Mouse (Mus musculus) urinary bladder, postnatal 4 days (tissue): Measurements from ENCODE around the gene Babam2.

Experiments
- DNase-seq, 2 experiments: peaks; one replicate each; pipeline ENCODE4 v3.0.0; 2021 to 2022; ENCODE audit warnings: low spot score in 2 of 2

The Babam2 gene

DNA sequence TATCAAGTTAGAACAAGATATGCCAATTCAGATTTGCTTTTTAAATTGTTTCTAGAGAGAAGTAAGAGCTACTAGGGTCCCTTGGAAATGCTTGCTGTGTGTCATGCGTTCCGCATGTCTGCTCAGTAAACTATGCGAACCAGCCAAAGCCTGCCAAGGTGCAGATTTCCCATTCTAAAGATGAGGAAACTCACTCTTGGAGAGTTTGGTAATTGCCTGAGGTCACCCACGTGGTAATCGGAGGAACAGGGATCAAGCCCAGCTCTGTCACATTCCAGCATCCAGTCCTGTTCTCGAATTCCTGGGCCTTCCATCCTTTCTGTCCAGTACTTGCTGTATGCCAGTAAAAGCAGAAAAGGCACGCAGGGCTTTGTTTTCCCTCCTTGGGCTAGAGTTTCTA lies 345.7 kb downstream of the Babam2 start:
- DNase-seq: no peak

DNA sequence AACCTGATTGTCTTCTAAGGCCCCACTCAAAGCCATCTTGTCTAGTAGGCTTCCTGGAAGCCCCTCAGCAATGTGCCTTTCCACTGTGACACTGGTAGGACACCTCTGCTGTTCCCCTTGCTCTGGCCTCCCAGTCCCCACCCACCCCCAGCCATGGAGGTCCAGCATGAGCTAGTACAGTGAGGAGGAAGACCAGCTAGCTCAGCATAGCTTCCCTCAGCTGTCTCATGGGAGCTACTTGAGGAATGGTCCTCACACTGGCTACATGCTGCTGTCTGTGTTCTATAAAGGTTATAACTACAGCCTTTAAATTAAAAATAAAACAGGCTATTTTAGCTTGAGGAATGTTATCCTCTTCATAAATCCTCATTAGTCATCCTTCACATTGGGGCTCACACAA lies 346.5 kb downstream of the Babam2 start:
- no peak for DNase-seq

DNA sequence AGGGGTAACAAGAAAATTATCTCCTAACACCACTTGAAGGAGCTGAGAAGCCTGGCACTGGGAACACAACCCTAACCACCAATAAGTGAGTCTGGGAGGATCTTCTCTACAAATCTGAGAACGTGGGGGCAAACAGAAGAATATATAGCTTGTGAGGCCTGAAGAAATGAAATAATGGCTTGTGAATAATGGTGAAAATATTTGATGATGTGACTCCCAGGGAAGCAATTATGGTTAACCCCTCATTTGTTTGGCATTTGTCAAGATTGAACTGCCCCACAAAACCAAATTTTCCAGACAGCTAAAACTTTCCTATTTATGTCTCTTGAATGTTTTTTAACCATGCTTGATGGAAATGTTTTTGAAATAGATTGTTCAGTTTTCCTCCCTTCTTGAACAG lies 354.4 kb downstream of the Babam2 start:
- no peak for DNase-seq

GRCm38 (mm10) chr5:32052467-32052866 lies 355.0 kb downstream of the Babam2 start:
- DNase-seq: no peak

GRCm38 (mm10) chr5:32053476-32053875 lies 356.0 kb downstream of the Babam2 start:
- DNase-seq: no peak

DNA sequence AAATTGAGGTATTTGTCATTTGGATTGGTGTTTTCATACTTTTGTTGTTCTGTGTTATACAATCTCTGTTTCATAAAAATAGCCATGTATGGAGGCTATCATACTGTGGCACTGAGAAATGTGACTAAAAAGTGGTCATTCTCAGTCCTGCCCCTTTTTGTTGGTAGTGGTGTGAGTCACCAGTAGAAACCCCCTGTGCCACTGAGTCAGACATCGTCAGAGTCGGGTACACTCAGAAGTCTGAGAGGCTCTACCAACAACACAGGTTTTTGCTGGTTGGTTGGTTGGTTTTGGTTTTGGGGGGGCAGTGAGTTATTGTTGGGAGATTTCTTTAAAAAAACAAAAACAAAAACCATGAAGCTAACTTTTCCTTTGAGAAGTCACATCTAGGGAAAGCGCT lies 358.2 kb downstream of the Babam2 start:
- DNase-seq: peak in 1 of 2 experiments; percentile 13

DNA sequence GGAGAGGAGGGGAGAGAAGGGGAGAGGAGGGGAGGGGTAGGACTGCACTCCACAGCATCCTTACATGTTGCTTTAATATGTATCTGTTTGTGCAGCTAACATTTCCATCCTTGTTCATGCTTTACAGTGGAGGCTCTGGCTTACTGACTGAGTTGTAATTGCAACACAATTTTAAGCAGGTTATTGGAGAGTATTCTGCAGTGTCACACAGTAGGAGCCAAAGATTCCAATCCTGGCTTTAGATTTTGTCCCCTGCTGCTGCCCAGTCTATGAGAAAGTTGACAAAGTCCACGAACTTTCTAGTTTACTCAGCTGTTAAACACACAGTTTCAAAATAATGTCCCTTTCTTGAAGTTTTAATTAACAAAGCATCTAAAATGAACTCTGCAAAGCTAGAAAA lies 358.6 kb downstream of the Babam2 start:
- DNase-seq: no peak

GRCm38 (mm10) chr5:32058481-32059253 lies 361.2 kb downstream of the Babam2 start:
- peak in 1 of 2 experiments; percentile 52 for DNase-seq

DNA sequence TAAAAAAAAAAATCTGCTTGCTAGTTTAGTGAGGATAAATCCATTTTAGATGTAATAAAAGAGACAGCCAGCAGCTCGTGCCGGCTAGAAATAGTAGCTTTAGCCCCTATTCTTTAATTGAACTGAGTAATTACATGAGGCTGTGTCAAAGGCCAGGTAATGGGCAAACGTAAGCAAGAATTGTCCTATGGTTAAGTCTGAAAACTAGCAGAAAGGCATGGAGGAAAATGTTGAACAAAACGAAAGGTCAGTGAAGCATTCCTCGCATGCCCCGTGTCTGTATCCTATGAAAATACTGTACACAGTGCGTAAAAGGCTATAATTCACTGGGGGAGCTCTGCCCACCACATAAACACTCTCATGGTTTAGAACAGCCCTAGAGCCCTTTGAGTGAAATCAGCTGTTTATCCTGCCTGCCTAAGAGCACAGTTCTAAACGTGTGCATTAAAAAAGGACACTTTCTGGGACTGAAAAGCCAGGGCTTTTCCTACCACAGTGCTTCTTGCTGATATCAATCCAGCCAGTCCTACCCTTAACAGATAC lies 361.8 kb downstream of the Babam2 start:
- peak in 1 of 2 experiments; percentile 43 for DNase-seq

DNA sequence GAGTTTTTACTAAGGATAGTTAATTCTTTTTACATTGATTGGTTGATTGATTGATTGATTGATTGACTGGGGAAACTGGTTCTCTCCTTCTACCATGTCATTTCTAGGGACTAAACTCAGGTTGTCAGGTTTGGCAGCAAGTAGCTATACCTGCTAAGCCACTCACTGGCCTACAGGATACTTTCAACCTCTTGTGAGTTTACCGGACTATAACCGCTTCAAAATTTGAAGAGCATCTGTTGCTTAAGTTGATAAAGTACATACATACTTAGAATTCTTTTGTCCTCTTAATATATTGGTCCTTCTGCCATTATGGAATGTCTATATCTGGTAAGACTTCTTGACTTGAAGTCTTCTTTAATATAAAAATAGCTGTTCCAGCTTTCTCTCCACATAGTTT lies 363.0 kb downstream of the Babam2 start:
- no peak for DNase-seq

DNA sequence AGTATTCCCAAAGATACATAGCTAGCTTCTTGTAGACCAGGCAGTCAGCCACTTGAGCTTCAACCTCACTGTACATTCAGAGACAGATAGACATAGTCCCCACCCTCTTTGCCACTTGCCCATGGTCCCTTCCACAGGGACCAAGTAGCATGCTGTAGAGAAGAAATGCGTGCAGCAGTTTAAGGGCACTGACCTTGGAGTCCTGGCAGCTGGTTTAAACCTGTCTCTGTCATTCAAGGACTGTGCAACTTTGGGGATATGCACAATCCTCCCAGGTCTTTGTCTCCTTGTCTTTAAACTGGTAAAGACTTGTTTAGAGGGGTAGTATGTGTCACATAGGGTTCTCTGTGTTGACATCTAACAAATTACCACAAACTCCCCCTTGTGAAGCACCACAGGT lies 364.4 kb downstream of the Babam2 start:
- no peak for DNase-seq

GRCm38 (mm10) chr5:32064341-32065105 lies 367.0 kb downstream of the Babam2 start:
- DNase-seq: peak in 1 of 2 experiments; percentile 49

DNA sequence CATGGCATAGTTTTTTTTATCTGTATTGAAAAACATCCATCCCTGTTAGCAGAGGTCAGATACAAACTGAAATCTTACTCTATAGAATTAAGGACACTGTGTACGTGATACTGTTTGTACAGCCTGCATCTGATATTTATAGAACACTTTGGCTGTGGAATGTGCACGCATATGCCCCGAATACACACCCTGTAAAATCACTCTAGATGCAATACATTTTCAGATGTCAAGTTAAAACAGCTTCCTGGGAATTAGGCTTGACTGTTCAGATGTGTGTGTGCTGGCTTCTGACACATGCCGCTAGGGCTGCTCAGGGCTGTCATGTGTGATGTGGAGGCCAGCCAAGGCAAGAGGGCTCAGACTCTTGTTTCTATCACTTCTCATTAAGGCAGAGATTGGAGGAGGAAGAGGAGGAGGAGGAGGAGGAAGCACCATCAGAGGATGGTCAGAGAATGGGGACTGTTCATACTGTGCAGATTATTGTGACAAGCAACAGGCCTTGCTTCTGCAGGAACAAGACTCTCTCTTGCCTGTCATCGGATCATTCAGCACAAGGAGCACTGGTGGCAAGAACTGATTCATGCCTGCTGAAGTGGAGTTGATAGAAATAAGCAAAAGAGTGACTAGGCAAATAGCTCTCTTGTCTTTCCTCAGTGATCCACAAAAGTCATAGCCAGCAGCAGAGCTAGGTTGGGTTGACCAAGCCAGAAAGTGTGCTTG lies 368.7 kb downstream of the Babam2 start:
- DNase-seq: peak; percentile 11 to 25

DNA sequence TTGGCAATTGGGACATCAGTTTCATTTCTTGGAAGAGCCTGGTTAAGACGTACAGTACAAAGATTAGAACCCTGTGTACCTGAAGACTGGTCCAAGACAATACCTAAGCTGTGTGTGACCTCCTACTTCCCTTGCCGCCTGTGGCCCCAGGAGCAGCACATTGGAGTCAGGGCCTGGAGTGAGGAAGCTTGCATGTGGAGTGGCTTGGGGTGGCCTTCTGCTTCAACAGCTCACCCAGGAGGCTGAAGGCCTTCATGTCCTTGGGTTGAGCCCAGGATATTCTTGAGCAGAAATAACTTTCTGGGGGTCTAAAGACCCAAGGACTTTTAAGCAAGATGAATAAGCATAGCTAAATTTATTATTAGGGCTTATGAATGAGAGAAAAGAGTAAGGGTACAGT lies 369.4 kb downstream of the Babam2 start:
- peak; percentile 11 to 19 for DNase-seq

DNA sequence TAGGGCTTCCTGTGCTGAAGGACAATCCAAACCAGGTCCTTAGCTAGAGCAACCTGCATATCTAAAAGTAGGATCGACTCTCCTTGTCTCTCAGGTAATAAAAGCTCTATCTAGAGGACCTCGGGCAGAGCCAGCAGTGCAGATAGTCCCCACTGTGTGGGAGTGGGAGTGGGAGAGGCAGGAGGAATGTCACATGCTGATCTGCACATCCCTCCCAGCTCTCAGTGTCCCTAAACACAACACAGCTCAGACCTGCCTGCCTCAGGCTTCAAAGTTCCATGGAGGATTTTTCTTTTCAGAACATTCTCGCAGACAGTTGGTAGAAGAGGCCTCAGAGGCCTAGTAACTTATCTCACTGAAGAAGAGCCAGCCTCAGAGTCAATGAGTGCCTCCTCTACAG lies 371.1 kb downstream of the Babam2 start:
- DNase-seq: no peak

DNA sequence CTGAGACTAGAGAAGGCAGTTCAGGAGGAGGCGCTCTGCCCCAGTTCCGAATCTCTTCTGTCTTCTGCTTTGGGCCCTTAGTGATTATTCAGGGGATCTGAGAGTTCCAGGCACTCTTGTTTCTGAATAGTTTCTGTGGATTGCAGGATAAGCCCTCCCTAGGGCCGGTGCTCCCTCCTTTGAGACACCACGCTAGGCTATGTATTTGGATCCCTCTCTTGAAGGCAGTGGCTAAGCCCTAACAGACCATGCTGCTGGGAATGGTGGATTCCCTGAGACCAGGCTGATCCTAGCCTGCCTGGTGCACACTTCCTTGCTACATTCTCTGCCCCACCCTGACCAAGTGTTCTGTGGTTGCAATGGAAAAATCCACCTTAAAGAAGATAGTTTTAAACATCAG lies 371.6 kb downstream of the Babam2 start:
- DNase-seq: peak; percentile 16 to 41

- peak; percentile 17 to 34 for DNase-seq
Measured at GRCm38 (mm10) chr5:32069566-32070169, 372.2 kb downstream of the Babam2 start.

- peak; percentile 17 to 55 for DNase-seq
Measured at GRCm38 (mm10) chr5:32070781-32071180, 373.3 kb downstream of the Babam2 start.

DNA sequence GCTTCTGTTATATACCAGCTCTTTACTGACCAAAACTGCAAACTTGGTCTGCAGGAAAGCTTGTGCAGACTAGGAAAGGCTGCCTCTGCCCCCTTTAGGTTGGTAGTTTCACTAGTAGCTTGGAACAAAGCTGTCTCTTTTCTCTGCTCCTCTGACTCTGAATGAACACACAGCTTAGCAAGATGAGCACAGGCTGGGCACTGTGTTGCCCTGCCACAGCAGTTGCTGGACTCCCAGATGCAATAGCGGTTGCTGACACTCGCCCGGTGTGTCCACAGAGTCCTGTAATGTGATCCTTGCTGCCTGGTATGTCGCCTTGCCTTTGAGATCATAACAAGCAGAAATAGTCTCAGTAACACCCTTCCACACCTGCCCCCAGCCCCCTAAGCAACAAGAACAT lies 373.8 kb downstream of the Babam2 start:
- peak; percentile 14 to 34 for DNase-seq

DNA sequence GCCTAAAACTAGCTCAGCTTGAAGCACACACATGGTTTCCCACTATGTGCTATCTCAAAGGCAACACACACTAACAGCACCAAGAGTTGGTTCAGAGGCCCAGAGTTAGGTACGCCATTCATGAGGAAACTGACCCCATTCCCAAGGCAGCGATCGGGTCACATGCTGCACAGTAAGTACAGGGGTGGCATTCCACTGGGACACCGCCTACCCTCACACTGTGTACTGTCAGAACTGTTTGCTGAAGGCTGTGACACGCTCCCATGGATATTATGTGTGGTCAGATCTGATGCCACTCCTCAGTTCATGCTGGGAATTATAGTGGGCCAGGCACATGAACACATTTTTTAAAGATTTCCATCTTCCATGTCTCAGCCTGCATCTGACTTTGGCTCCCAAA lies 374.3 kb downstream of the Babam2 start:
- no peak for DNase-seq

DNA sequence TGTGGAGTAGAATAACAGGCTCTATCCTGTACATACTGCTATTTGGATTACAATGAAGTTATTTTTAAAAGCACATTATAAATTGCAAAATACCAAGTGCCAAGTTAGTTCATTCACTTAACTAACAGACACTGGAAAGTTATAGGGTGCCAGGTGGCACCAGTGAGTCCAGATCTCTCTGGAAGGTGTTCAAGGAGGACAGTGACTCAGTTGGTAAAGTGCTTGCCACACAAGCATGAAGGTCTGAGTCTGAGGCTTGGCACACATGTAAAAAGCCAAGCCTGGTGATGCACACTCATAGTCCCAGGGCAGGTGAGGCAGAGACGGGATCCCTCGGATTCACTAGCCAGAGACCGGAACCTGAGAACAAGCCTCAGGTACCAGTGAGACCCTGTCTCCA lies 375.4 kb downstream of the Babam2 start:
- DNase-seq: peak in 1 of 2 experiments; percentile 32

GRCm38 (mm10) chr5:32074053-32074452 lies 376.6 kb downstream of the Babam2 start:
- no peak for DNase-seq
